Mouse (Mus musculus) thymus, adult 2 months (tissue): ENCODE measurements around the gene Carmil1. TPM values are rescaled to one million over a fixed set of nuclear protein-coding genes. Genes with fewer than 3 reads are reported as not detected.

Source experiments
- DNase-seq: peaks from one replicate; pipeline ENCODE4 v3.0.0; 2021
- H3K27ac ChIP-seq: fragments of 200-500 bp; 2 replicates; pipeline ENCODE4 v1.5.1; 2012; ENCODE audit warnings: low read length, control low read depth; ENCODE audit not compliant: control insufficient read depth, insufficient read depth
- H3K27me3 ChIP-seq: fragments of 200-500 bp; 2 replicates; pipeline ENCODE4 v1.6.1; 2012; ENCODE audit warnings: mild to moderate bottlenecking, low read length, moderate library complexity, mixed read lengths; ENCODE audit not compliant: control insufficient read depth, insufficient read depth
- H3K36me3 ChIP-seq: fragments of 200-500 bp; 2 replicates; pipeline ENCODE4 v1.6.1; 2012; ENCODE audit warnings: mild to moderate bottlenecking, low read length, moderate library complexity; ENCODE audit not compliant: control insufficient read depth, insufficient read depth
- H3K4me1 ChIP-seq: fragments of 200-500 bp; replicated peaks from 2 replicates; pipeline ENCODE4 v1.6.1; 2012; ENCODE audit warnings: low read length; ENCODE audit not compliant: control insufficient read depth, insufficient read depth
- H3K4me3 ChIP-seq: fragments of 200-500 bp; 2 replicates; pipeline ENCODE4 v1.5.1; 2012; ENCODE audit warnings: mild to moderate bottlenecking, low read length, control low read depth, moderate library complexity; ENCODE audit not compliant: control insufficient read depth, insufficient read depth
- CTCF ChIP-seq: fragments of 200-500 bp; IDR thresholded peaks from 2 replicates; pipeline ENCODE4 v1.5.1; 2012; ENCODE audit warnings: mild to moderate bottlenecking, control low read depth, low read length, moderate library complexity, borderline replicate concordance; ENCODE audit not compliant: control insufficient read depth, poor library complexity, insufficient read depth; ENCODE audit errors: extremely low read depth
- POLR2A ChIP-seq: fragments of 200-500 bp; IDR thresholded peaks from 2 replicates; pipeline ENCODE4 v1.6.1; 2012; ENCODE audit warnings: mild to moderate bottlenecking, low read length, control low read depth, moderate library complexity; ENCODE audit not compliant: control insufficient read depth, poor library complexity, insufficient read depth; ENCODE audit errors: extremely low read depth
- WGBS: fragments of 180-500 bp; shearing (Covaris S2); methylation state at CpG from one replicate; pipeline ENCODE4 v1.1.7; 2018; 5-methylcytosine and 5-hydroxymethylcytosine counted together
- polyA plus RNA-seq: library from polyadenylated mRNA; depleted of rRNA; stranded (reverse); fragments of >200 nt; gene quantifications from 2 replicates; pipeline ENCODE4 v1.2.3, GENCODE M21; 2012

Gene Carmil1
- polyA plus RNA-seq, 1 experiment: 2.1 TPM

GRCm38 (mm10) chr13:24316563-24316962, 36.0 kb upstream of the Carmil1 start:
- Histone ChIP-seq H3K27me3 (no peaks in the 10 kb centered on the region), H3K27ac (no peak overlapping the region), H3K36me3 (no peaks in the 10 kb centered on the region), H3K4me1 (0 out of 2 replicates have a peak, but pooled peaks cover 3% of the 10 kb centered on the region), H3K4me3 (no peak overlapping the region)
- WGBS: 76% methylated on average over 3 of the region's 3 CpGs
- no peak for DNase-seq
- TF ChIP-seq CTCF (no peak), POLR2A (no peak)

DNA sequence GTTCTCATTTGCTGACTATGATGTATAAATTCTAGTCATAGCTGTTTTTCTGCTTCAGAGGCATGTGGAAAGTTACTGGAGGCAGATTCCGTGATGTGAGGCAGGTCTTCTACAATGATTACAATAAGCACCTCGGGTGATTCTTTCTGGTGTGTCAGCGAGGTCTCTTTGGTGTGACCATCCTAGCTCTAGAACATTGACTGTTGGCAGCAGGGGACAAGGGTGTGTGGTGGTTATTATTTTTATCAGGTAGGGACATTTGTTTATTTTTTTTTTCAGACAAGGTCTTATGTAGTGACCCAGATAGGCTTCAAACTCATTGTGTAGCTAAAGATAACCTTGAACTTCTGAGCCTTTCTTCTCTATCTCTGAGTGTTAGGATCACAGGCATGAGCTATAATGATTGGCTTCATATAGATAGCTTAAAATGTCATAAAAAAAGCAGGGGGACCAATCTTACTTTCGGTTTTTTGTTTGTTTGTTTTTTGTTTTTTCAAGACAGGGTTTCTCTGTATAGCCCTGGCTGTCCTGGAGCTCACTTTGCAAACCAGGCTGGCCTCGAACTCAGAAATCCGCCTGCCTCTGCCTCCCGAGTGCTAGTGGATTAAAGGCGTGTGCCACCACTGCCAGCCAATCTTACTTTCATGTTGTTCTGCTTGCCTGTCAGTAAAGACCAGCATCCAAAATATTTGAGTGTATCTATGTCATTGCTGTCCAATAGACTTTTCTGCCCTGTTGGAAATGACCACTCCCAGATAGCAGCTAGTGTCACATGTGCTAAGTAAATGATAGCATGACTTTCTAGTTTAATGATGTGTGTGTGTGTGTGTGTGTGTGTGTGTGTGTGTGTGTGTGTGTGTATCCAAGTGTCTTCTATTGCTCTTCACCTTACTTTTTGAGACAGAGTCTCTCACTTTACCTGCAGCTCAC, 30.7 kb upstream of the Carmil1 start:
- 96% methylated on average over 8 of the region's 8 CpGs for WGBS
- Histone ChIP-seq H3K27ac (no peak overlapping the region), H3K4me3 (no peak overlapping the region), H3K4me1 (no peaks in the 10 kb centered on the region), H3K27me3 (no peaks in the 10 kb centered on the region), H3K36me3 (no peaks in the 10 kb centered on the region)
- no peak for DNase-seq
- no peak for TF ChIP-seq POLR2A
- TF ChIP-seq CTCF: no peak

DNA sequence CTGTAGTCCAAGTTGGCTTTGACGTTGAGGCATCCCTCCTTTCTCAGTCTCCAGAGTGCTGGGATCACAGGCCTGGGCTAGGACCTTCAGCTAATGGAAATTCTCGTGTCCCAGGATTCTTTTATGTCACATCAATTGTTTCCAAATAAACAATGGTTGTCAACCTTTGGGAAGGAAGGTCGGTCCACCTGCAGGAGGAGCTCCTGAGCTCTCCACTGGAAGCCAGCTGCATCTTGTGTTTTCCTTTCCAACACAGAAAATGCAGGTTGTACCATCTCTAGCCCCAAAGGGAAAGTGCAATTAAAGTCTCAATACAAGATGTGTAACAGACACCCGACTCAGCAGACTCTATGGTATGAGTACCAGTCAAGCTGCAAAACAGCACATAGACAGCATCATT, 25.7 kb upstream of the Carmil1 start:
- 60% methylated on average over 4 of the region's 4 CpGs for WGBS
- TF ChIP-seq CTCF: no peak
- TF ChIP-seq POLR2A: no peak

DNA sequence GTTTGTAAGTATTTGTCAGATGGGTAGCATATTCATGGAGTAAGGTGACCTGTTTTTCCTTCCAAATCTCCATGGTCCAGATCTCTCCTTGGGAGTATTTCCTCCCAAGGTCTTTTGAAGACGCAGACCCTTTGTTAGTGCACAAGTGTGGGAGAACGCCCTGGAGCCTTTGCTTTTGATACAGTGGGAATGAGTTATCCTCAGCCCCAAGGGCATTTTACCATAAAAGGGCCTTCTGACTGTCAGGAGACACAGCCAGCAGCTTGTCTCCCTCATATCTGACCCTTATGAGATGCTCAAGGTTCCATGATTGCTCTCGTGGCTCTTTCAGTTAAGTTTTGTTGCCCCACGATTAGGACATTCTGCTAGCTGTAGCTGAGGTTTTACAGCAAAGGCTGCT, 24.9 kb upstream of the Carmil1 start:
- H3K36me3 ChIP-seq: no peaks in the 10 kb centered on the region
- TF ChIP-seq CTCF: no peak
- no peak for TF ChIP-seq POLR2A

More for the DNA sequence above, 25.7 kb upstream of the Carmil1 start:
- Histone ChIP-seq H3K4me3 (no peak overlapping the region), H3K4me1 (no peaks in the 10 kb centered on the region), H3K27ac (no peak overlapping the region), H3K27me3 (no peaks in the 10 kb centered on the region), H3K36me3 (no peaks in the 10 kb centered on the region)
- peak; percentile 32 for DNase-seq

DNA sequence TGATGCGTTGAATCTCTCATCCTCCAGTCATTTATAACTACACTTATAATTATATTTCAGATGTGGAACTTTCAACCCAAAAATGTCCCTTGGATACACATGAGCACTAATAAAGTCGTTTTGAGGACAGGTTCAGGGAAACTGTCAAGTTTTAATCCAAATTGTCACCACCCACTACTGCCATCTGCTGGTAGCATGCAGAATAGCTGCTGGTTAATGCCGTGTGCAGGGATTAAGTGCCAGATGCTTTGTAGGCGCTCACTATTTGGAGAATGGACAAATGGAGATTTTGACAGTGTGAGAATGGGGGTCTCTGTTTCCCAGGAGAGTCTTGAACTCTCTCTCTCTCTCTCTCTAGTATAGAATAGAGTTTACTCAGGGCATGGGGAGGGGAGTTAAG, 16.7 kb upstream of the Carmil1 start:
- Histone ChIP-seq H3K4me1 (0 out of 2 replicates have a peak, but pooled peaks cover 2% of the 10 kb centered on the region), H3K27me3 (no peaks in the 10 kb centered on the region), H3K4me3 (no peak overlapping the region), H3K27ac (no peak overlapping the region), H3K36me3 (no peaks in the 10 kb centered on the region)
- TF ChIP-seq CTCF: no peak
- no peak for TF ChIP-seq POLR2A
- 16% methylated on average over 4 of the region's 4 CpGs for WGBS
- DNase-seq: peak; percentile 40

More for the DNA sequence above, 24.9 kb upstream of the Carmil1 start:
- Histone ChIP-seq H3K4me1 (no peaks in the 10 kb centered on the region), H3K27me3 (no peaks in the 10 kb centered on the region), H3K4me3 (no peak overlapping the region), H3K27ac (no peak overlapping the region)
- no peak for DNase-seq
- WGBS: 97% methylated on average over 4 of the region's 4 CpGs

GRCm38 (mm10) chr13:24287381-24287780, 6.8 kb upstream of the Carmil1 start:
- H3K4me3 ChIP-seq: no peak overlapping the region
- no peak for DNase-seq
- H3K27ac ChIP-seq: no peak overlapping the region
- H3K36me3 ChIP-seq: no peaks in the 10 kb centered on the region
- TF ChIP-seq POLR2A (no peak), CTCF (no peak)
- H3K27me3 ChIP-seq: no peaks in the 10 kb centered on the region
- H3K4me1 ChIP-seq: no peaks in the 10 kb centered on the region
- WGBS: 95% methylated on average over 2 of the region's 2 CpGs
